Mouse (Mus musculus) heart, embryonic 11.5 days (tissue): ENCODE results near the gene Uhrf1. TPM values are rescaled to one million over a fixed set of nuclear protein-coding genes. Genes with fewer than 3 reads are reported as not detected.

Source experiments
- ATAC-seq: fragments of 200-750 bp; cut with Nextera tagmentation; replicated peaks from 2 replicates; pipeline ENCODE4 v1.8.0; 2017; ENCODE audit warnings: moderate library complexity; ENCODE audit not compliant: insufficient number of reproducible peaks, low FRiP score, low TSS enrichment
- H3K27ac ChIP-seq: fragments of 300-500 bp; sonication (generic); 2 replicates; pipeline ENCODE4 v1.5.1; 2014; ENCODE audit warnings: mild to moderate bottlenecking, low read depth, low read length
- H3K27me3 ChIP-seq: fragments of 300-500 bp; sonication (generic); 2 replicates; pipeline ENCODE4 v1.6.1; 2014; ENCODE audit warnings: mild to moderate bottlenecking, low read length, mixed read lengths; ENCODE audit not compliant: control insufficient read depth, insufficient read depth
- H3K36me3 ChIP-seq: fragments of 300-500 bp; sonication (generic); 2 replicates; pipeline ENCODE4 v1.6.1; 2014; ENCODE audit warnings: mild to moderate bottlenecking, low read length, moderate library complexity, mixed read lengths; ENCODE audit not compliant: control insufficient read depth, insufficient read depth
- H3K4me1 ChIP-seq: fragments of 300-500 bp; sonication (generic); 2 replicates; pipeline ENCODE4 v1.6.1; 2014; ENCODE audit warnings: low read length; ENCODE audit not compliant: control insufficient read depth, insufficient read depth
- H3K4me2 ChIP-seq: fragments of 300-500 bp; sonication (generic); 2 replicates; pipeline ENCODE4 v1.6.1; 2014; ENCODE audit warnings: mild to moderate bottlenecking, moderate library complexity
- H3K4me3 ChIP-seq: fragments of 300-500 bp; sonication (generic); 2 replicates; pipeline ENCODE4 v1.5.1; 2014; ENCODE audit warnings: low read depth, low read length
- H3K9ac ChIP-seq: fragments of 300-500 bp; sonication (generic); 2 replicates; pipeline ENCODE4 v1.6.1; 2014; ENCODE audit warnings: mild to moderate bottlenecking, low read depth, low read length, moderate library complexity
- H3K9me3 ChIP-seq: fragments of 300-500 bp; sonication (generic); replicated peaks from 2 replicates; pipeline ENCODE4 v1.6.1; 2016; ENCODE audit warnings: low read length; ENCODE audit not compliant: control insufficient read depth
- WGBS: fragments of 180-500 bp; shearing (Covaris S2); extraction: QIAGEN DNeasy Blood & Tissue Kit; methylation state at CpG from one replicate; pipeline ENCODE4 v1.1.7; 2014; ENCODE audit not compliant: insufficient replicate concordance; 5-methylcytosine and 5-hydroxymethylcytosine counted together
- polyA plus RNA-seq: library from polyadenylated mRNA; unstranded; fragments of >200 nt; fragmentation: Nextera tagmentation; extraction: Ambion mirVana; gene quantifications from 2 replicates; pipeline ENCODE4 v1.2.1, GENCODE M21; 2014

Uhrf1 gene
- polyA plus RNA-seq, 1 experiment from 2014 or later: 53.0 TPM

DNA sequence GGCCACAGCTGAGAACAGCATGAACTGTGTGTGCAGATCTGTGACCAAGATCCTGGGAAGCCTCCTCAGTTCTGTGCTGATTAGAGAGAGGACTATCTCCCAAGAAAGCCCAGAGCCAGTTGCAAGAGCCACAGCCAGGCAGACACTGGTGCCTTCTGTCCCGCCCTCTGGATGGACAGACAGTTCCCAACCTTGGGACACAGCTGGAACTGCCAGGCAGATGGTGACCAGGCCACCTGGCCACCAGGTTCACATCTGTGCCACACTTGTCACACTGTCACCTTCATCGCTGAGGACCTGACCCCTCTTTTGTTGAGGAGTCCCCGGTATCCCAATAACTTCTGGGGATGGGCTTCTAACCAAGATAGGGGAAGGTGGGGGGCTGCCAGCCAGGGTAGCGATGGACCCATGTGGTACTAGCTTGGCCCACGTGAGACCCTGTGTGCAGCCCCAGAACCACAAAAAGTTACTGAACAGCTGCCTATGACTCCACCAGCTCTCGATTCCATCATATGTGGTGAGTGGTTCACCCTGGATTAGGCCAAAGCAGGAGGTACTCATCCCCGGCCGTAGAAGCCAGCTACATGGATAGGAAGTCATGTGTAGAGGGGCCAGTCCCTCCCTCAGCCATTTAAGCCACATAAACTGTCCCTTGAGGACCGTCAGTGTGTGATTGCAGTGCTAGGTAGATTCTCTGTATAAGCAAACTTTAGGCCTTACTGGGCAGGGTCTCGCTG is 43.7 kb upstream of the Uhrf1 start:
- H3K9ac ChIP-seq: peak overlapping the region; percentile 49; the same call in 1 of the 2 replicates
- H3K4me1 ChIP-seq: peaks cover 37% of the 10 kb centered on the region
- no peak overlapping the region for H3K27ac ChIP-seq
- H3K4me3 ChIP-seq: no peak overlapping the region
- H3K27me3 ChIP-seq: no peaks in the 10 kb centered on the region
- no peak for ATAC-seq
- H3K9me3 ChIP-seq: no peaks in the 10 kb centered on the region
- 86% methylated on average over 10 of the region's 10 CpGs for WGBS
- peaks cover 11% of the 10 kb centered on the region for H3K36me3 ChIP-seq
- peak overlapping the region; percentile 27; the same call in 1 of the 2 replicates for H3K4me2 ChIP-seq

GRCm38 (mm10) chr17:56261166-56261565 is 42.0 kb upstream of the Uhrf1 start:
- WGBS: 75% methylated on average over 3 of the region's 3 CpGs
- no peak overlapping the region for H3K27ac ChIP-seq
- peaks cover 37% of the 10 kb centered on the region for H3K4me1 ChIP-seq
- no peaks in the 10 kb centered on the region for H3K27me3 ChIP-seq
- H3K36me3 ChIP-seq: peaks cover 11% of the 10 kb centered on the region
- no peak overlapping the region for H3K9ac ChIP-seq
- H3K4me2 ChIP-seq: no peak overlapping the region
- no peaks in the 10 kb centered on the region for H3K9me3 ChIP-seq
- ATAC-seq: no peak
- no peak overlapping the region for H3K4me3 ChIP-seq

- peak overlapping the region; percentile 63 for H3K27ac ChIP-seq
- WGBS: 74% methylated on average over 3 of the region's 3 CpGs
These were observed 40.5 kb upstream of the Uhrf1 start for GRCm38 (mm10) chr17:56262645-56263094.

DNA sequence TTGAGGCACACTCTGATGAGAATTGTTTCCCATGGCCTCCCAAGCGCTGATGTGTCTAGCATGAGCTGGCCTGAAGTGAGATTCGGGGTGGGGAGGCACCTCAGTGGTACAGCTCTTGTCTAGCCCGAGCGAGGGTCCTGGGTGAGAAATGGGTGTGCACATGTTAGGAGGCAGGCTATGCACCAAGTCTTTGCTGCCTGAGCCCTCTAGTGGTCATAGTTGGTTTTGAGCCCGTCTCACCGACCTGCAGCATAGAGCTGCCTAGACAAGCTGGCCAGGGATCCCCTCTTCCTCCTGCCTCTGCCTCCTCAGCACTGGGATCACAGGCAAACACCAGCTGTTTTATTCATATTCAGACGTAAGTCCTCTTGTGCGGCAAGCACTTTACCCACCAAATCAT is 39.1 kb upstream of the Uhrf1 start:
- H3K9me3 ChIP-seq: no peaks in the 10 kb centered on the region
- peak; percentile 50; the same call in 1 of the 2 replicates for ATAC-seq
- no peaks in the 10 kb centered on the region for H3K27me3 ChIP-seq
- 23% methylated on average over 8 of the region's 8 CpGs for WGBS
- no peak overlapping the region for H3K9ac ChIP-seq
- no peak overlapping the region for H3K4me2 ChIP-seq
- H3K4me3 ChIP-seq: no peak overlapping the region
- H3K36me3 ChIP-seq: peaks cover 6% of the 10 kb centered on the region
- peaks cover 23% of the 10 kb centered on the region for H3K4me1 ChIP-seq
- H3K27ac ChIP-seq: no peak overlapping the region

More at GRCm38 (mm10) chr17:56262645-56263094, 40.5 kb upstream of the Uhrf1 start:
- peak overlapping the region; percentile 14; the same call in 1 of the 2 replicates for H3K4me2 ChIP-seq
- H3K9ac ChIP-seq: peak overlapping the region; percentile 19; the same call in 1 of the 2 replicates
- H3K9me3 ChIP-seq: no peaks in the 10 kb centered on the region
- ATAC-seq: no peak
- no peaks in the 10 kb centered on the region for H3K27me3 ChIP-seq
- H3K4me3 ChIP-seq: no peak overlapping the region
- peaks cover 11% of the 10 kb centered on the region for H3K36me3 ChIP-seq
- H3K4me1 ChIP-seq: peaks cover 33% of the 10 kb centered on the region

- H3K4me2 ChIP-seq: no peak overlapping the region
- no peaks in the 10 kb centered on the region for H3K9me3 ChIP-seq
- no peaks in the 10 kb centered on the region for H3K27me3 ChIP-seq
- no peak overlapping the region for H3K4me3 ChIP-seq
- peaks cover under 1% of the 10 kb centered on the region for H3K36me3 ChIP-seq
- no peak overlapping the region for H3K27ac ChIP-seq
- 87% methylated on average over 4 of the region's 4 CpGs for WGBS
- ATAC-seq: no peak
- no peak overlapping the region for H3K9ac ChIP-seq
- peaks cover 20% of the 10 kb centered on the region for H3K4me1 ChIP-seq
These were observed 38.1 kb upstream of the Uhrf1 start for GRCm38 (mm10) chr17:56265011-56265410.

DNA sequence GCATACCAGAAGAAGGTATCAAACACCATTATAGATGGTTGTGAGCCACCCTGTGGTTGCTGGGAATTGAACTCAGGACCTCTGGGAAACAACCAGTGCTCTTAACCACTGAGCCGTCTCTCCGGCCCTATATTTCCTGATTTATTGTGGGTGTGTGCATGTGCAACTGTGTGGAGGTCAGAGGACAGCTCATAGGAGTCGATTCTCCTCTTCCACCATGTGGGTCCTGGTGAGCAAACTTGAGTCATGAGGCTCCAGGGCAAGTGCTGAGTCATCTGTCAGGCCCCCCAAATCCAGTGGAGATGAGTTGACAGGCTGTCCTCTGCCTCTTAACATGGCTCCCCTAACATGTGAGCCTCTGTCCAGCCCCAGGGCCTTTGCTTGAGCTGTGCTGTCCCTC is 37.3 kb upstream of the Uhrf1 start:
- H3K4me1 ChIP-seq: peaks cover 18% of the 10 kb centered on the region
- no peak overlapping the region for H3K4me3 ChIP-seq
- 92% methylated on average over 3 of the region's 3 CpGs for WGBS
- H3K36me3 ChIP-seq: peaks cover 2% of the 10 kb centered on the region; the same call in 1 of the 2 replicates
- no peak for ATAC-seq
- no peak overlapping the region for H3K27ac ChIP-seq
- H3K9ac ChIP-seq: no peak overlapping the region
- no peaks in the 10 kb centered on the region for H3K27me3 ChIP-seq
- H3K9me3 ChIP-seq: no peaks in the 10 kb centered on the region
- no peak overlapping the region for H3K4me2 ChIP-seq

GRCm38 (mm10) chr17:56266271-56266670 is 36.9 kb upstream of the Uhrf1 start:
- H3K36me3 ChIP-seq: peaks cover 6% of the 10 kb centered on the region; the same call in 1 of the 2 replicates
- 44% methylated on average over 3 of the region's 3 CpGs for WGBS
- no peaks in the 10 kb centered on the region for H3K9me3 ChIP-seq
- peaks cover 15% of the 10 kb centered on the region for H3K4me1 ChIP-seq
- no peak overlapping the region for H3K27ac ChIP-seq
- no peak for ATAC-seq
- no peak overlapping the region for H3K9ac ChIP-seq
- no peaks in the 10 kb centered on the region for H3K27me3 ChIP-seq
- no peak overlapping the region for H3K4me2 ChIP-seq
- no peak overlapping the region for H3K4me3 ChIP-seq

DNA sequence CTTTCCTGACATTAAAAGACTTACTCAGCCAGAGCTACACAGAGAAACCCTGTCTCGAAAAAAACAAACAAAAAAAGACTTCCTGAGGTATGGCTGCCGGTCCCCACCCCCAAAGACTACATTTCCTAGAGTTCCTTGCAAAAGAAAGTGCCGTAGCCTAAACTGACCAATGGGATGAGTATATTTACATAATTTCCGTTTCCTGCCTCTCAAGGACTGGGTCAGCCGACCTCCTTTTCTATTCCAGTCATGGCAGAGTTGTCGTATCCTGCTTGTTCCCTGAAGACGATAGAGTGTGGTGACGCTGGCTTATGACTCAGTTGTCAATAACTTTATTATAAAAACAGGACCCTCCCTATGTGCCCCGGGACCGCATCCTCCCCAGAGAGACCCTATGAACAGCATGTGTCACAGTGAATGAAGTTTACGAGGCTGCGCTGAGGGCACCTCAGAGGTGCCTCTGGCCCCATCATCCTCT is 33.9 kb upstream of the Uhrf1 start:
- Histone ChIP-seq H3K4me3 (peak overlapping the region; percentile 36), H3K4me2 (peak overlapping the region; percentile 70), H3K4me1 (peaks cover 10% of the 10 kb centered on the region; the same call in 1 of the 2 replicates), H3K9me3 (no peaks in the 10 kb centered on the region), H3K36me3 (peaks cover 20% of the 10 kb centered on the region), H3K27me3 (no peaks in the 10 kb centered on the region), H3K9ac (peak overlapping the region; percentile 62), H3K27ac (peak overlapping the region; percentile 67)
- ATAC-seq: peak; percentile 58
- WGBS: 20% methylated on average over 12 of the region's 12 CpGs
